Mouse (Mus musculus): ENCODE results near the gene Ccdc103. TPM values are rescaled to one million over a fixed set of nuclear protein-coding genes. Genes with fewer than 3 reads are reported as not detected.

Ccdc103 gene
- polyA plus RNA-seq, 1 experiment, result 1.3 TPM

- 53% methylated on average over 10 of the region's 10 CpGs for whole genome bisulfite sequencing
- DNase-seq, result no peak
- H3K4me1 ChIP-seq (ENCODE audit: control insufficient read depth, insufficient read depth, low read length), result 0 out of 2 replicates have a peak, but pooled peaks cover 3% of the 10 kb centered on the region
- H3K4me3 ChIP-seq (replicated peaks; ENCODE audit: extremely low read depth, low read depth, low read length), result no peak within 1 kb of the TSS
- TF ChIP-seq CTCF (IDR thresholded peaks at IDR 0.05; ENCODE audit: insufficient read depth, low read length), result no peak
Measured at GRCm38 (mm10) chr11:102884616-102885219, 3.7 kb downstream of the Ccdc103 start, which contains the start of gene Fam187a. Gene Fam187a (plus strand): TSS chr11:102885169.

GRCm38 (mm10) chr11:102887433-102887832, 6.4 kb downstream of the Ccdc103 start:
- 77% methylated on average over 5 of the region's 5 CpGs for WGBS
- TF ChIP-seq POLR2A (IDR thresholded peaks at IDR 0.05; ENCODE audit: borderline replicate concordance, extremely low read depth, low read depth, low read length) (no peak), CTCF (IDR thresholded peaks at IDR 0.05; ENCODE audit: insufficient read depth, low read length) (no peak)
- Histone ChIP-seq H3K4me3 (replicated peaks; ENCODE audit: extremely low read depth, low read depth, low read length) (no peak overlapping the region), H3K4me1 (ENCODE audit: control insufficient read depth, insufficient read depth, low read length) (no peaks in the 10 kb centered on the region)
- DNase-seq, result no peak

GRCm38 (mm10) chr11:102888135-102888534, 7.1 kb downstream of the Ccdc103 start:
- TF ChIP-seq POLR2A (IDR thresholded peaks at IDR 0.05; ENCODE audit: borderline replicate concordance, extremely low read depth, low read depth, low read length) (no peak), CTCF (IDR thresholded peaks at IDR 0.05; ENCODE audit: insufficient read depth, low read length) (no peak)
- DNase-seq, result no peak
- Histone ChIP-seq H3K4me3 (replicated peaks; ENCODE audit: extremely low read depth, low read depth, low read length) (no peak overlapping the region), H3K4me1 (ENCODE audit: control insufficient read depth, insufficient read depth, low read length) (no peaks in the 10 kb centered on the region)
- WGBS, result 53% methylated on average over 3 of the region's 3 CpGs

GRCm38 (mm10) chr11:102890096-102890495, 9.1 kb downstream of the Ccdc103 start:
- 68% methylated on average over 5 of the region's 5 CpGs for WGBS
- TF ChIP-seq POLR2A (IDR thresholded peaks at IDR 0.05; ENCODE audit: borderline replicate concordance, extremely low read depth, low read depth, low read length), result no peak
- H3K4me3 ChIP-seq (replicated peaks; ENCODE audit: extremely low read depth, low read depth, low read length), result no peak overlapping the region

GRCm38 (mm10) chr11:102893015-102893651, 12.1 kb downstream of the Ccdc103 start:
- peak; percentile 64 for DNase-seq
- no peaks in the 10 kb centered on the region for H3K4me1 ChIP-seq (ENCODE audit: control insufficient read depth, insufficient read depth, low read length)
- TF ChIP-seq POLR2A (IDR thresholded peaks at IDR 0.05; ENCODE audit: borderline replicate concordance, extremely low read depth, low read depth, low read length), result 0 out of 2 replicates have a peak, but pooled peaks have one; percentile 13
- TF ChIP-seq CTCF (IDR thresholded peaks at IDR 0.05; ENCODE audit: insufficient read depth, low read length), result peak; percentile 67
- peak overlapping the region; percentile 40 for H3K4me3 ChIP-seq (replicated peaks; ENCODE audit: extremely low read depth, low read depth, low read length)
- 3% methylated on average over 43 of the region's 43 CpGs for WGBS

More at GRCm38 (mm10) chr11:102890096-102890495, 9.1 kb downstream of the Ccdc103 start:
- no peaks in the 10 kb centered on the region for H3K4me1 ChIP-seq (ENCODE audit: control insufficient read depth, insufficient read depth, low read length)
- no peak for DNase-seq

GRCm38 (mm10) chr11:102894716-102895115, 13.7 kb downstream of the Ccdc103 start:
- no peak for TF ChIP-seq POLR2A (IDR thresholded peaks at IDR 0.05; ENCODE audit: borderline replicate concordance, extremely low read depth, low read depth, low read length)
- 90% methylated on average over 4 of the region's 4 CpGs for WGBS
- no peak for DNase-seq
- Histone ChIP-seq H3K4me3 (replicated peaks; ENCODE audit: extremely low read depth, low read depth, low read length) (no peak overlapping the region), H3K4me1 (ENCODE audit: control insufficient read depth, insufficient read depth, low read length) (no peaks in the 10 kb centered on the region)

GRCm38 (mm10) chr11:102895779-102896178, 14.8 kb downstream of the Ccdc103 start:
- WGBS, result 64% methylated on average over 9 of the region's 9 CpGs
- no peak for TF ChIP-seq POLR2A (IDR thresholded peaks at IDR 0.05; ENCODE audit: borderline replicate concordance, extremely low read depth, low read depth, low read length)
- no peak for TF ChIP-seq CTCF (IDR thresholded peaks at IDR 0.05; ENCODE audit: insufficient read depth, low read length)
- Histone ChIP-seq H3K4me3 (replicated peaks; ENCODE audit: extremely low read depth, low read depth, low read length) (no peak overlapping the region), H3K4me1 (ENCODE audit: control insufficient read depth, insufficient read depth, low read length) (no peaks in the 10 kb centered on the region)
- DNase-seq, result no peak

GRCm38 (mm10) chr11:102896641-102897040, 15.6 kb downstream of the Ccdc103 start:
- H3K4me3 ChIP-seq (replicated peaks; ENCODE audit: extremely low read depth, low read depth, low read length), result no peak overlapping the region
- no peaks in the 10 kb centered on the region for H3K4me1 ChIP-seq (ENCODE audit: control insufficient read depth, insufficient read depth, low read length)
- WGBS, result 78% methylated on average over 20 of the region's 20 CpGs
- DNase-seq, result no peak
- TF ChIP-seq CTCF (IDR thresholded peaks at IDR 0.05; ENCODE audit: insufficient read depth, low read length), result no peak
- TF ChIP-seq POLR2A (IDR thresholded peaks at IDR 0.05; ENCODE audit: borderline replicate concordance, extremely low read depth, low read depth, low read length), result no peak

- no peak for DNase-seq
- TF ChIP-seq POLR2A (IDR thresholded peaks at IDR 0.05; ENCODE audit: borderline replicate concordance, extremely low read depth, low read depth, low read length) (no peak), CTCF (IDR thresholded peaks at IDR 0.05; ENCODE audit: insufficient read depth, low read length) (no peak)
- Histone ChIP-seq H3K4me1 (ENCODE audit: control insufficient read depth, insufficient read depth, low read length) (no peaks in the 10 kb centered on the region), H3K4me3 (replicated peaks; ENCODE audit: extremely low read depth, low read depth, low read length) (no peak overlapping the region)
- WGBS, result 76% methylated on average over 9 of the region's 9 CpGs
Measured at GRCm38 (mm10) chr11:102898408-102898807, 17.4 kb downstream of the Ccdc103 start.

GRCm38 (mm10) chr11:102900763-102901162, 19.8 kb downstream of the Ccdc103 start, which contains the start of gene Gfap:
Gene Gfap (minus strand): TSS chr11:102900912.
- no peaks in the 10 kb centered on the region for H3K4me1 ChIP-seq (ENCODE audit: control insufficient read depth, insufficient read depth, low read length)
- peak; percentile 76 for DNase-seq
- TF ChIP-seq CTCF (IDR thresholded peaks at IDR 0.05; ENCODE audit: insufficient read depth, low read length) (peak; percentile 94), POLR2A (IDR thresholded peaks at IDR 0.05; ENCODE audit: borderline replicate concordance, extremely low read depth, low read depth, low read length) (no peak)
- H3K4me3 ChIP-seq (replicated peaks; ENCODE audit: extremely low read depth, low read depth, low read length), result no peak within 1 kb of the TSS
- 7% methylated on average over 7 of the region's 7 CpGs for WGBS

All from lung, adult 2 months (tissue).